Mouse (Mus musculus): ENCODE measurements around the gene Tgm5.
"Not testable (repeated sequence)": the region's sequence is repeated elsewhere in the genome, so short reads cannot be mapped to it uniquely, and the experiment has no call there.

Tgm5 gene

GRCm38 (mm10) chr2:121085480-121086185 is at the start of gene Tgm5:
Gene Tgm5 (minus strand): TSS chr2:121085841.
- in situ Hi-C loops (cut with MboI) = no loop called here

- in situ Hi-C loops (cut with MboI) = no loop called here
These were observed 47.2 kb upstream of the Tgm5 start for GRCm38 (mm10) chr2:121132822-121133221.

GRCm38 (mm10) chr2:121128865-121129620 is 43.4 kb upstream of the Tgm5 start:
- in situ Hi-C loops (cut with MboI) = no loop called here

- in situ Hi-C loops (cut with MboI) = no loop called here
These were observed 41.9 kb upstream of the Tgm5 start for GRCm38 (mm10) chr2:121127536-121127935.

GRCm38 (mm10) chr2:121126302-121126701 is 40.7 kb upstream of the Tgm5 start:
- in situ Hi-C loops (cut with MboI) = not testable (repeated sequence)

GRCm38 (mm10) chr2:121119260-121119659 is 33.6 kb upstream of the Tgm5 start:
- in situ Hi-C loops (cut with MboI) = no loop called here

GRCm38 (mm10) chr2:121115418-121115817 is 29.8 kb upstream of the Tgm5 start:
- in situ Hi-C loops (cut with MboI) = no loop called here

- in situ Hi-C loops (cut with MboI) = no loop called here
These were observed 24.1 kb upstream of the Tgm5 start, which contains the start of gene Tgm7 for GRCm38 (mm10) chr2:121109695-121110094. Gene Tgm7 (minus strand): TSS chr2:121109795.

GRCm38 (mm10) chr2:121105940-121106339 is 20.3 kb upstream of the Tgm5 start:
- in situ Hi-C loops (cut with MboI) = no loop called here

- in situ Hi-C loops (cut with MboI) = no loop called here
These were observed 16.4 kb upstream of the Tgm5 start for GRCm38 (mm10) chr2:121102051-121102450.

- in situ Hi-C loops (cut with MboI) = no loop called here
These were observed 4.1 kb upstream of the Tgm5 start for GRCm38 (mm10) chr2:121089751-121090150.

GRCm38 (mm10) chr2:121088507-121088906 is 2.9 kb upstream of the Tgm5 start:
- in situ Hi-C loops (cut with MboI) = no loop called here

- in situ Hi-C loops (cut with MboI) = no loop called here
These were observed 3.0 kb downstream of the Tgm5 start for GRCm38 (mm10) chr2:121082626-121083025.

- in situ Hi-C loops (cut with MboI) = no loop called here
These were observed 10.9 kb downstream of the Tgm5 start for GRCm38 (mm10) chr2:121074747-121075146.

- in situ Hi-C loops (cut with MboI) = no loop called here
These were observed 13.8 kb downstream of the Tgm5 start for GRCm38 (mm10) chr2:121071871-121072270.

- in situ Hi-C loops (cut with MboI) = no loop called here
These were observed 16.1 kb downstream of the Tgm5 start for GRCm38 (mm10) chr2:121069506-121069905.

- in situ Hi-C loops (cut with MboI) = no loop called here
These were observed 18.5 kb downstream of the Tgm5 start for GRCm38 (mm10) chr2:121067116-121067515.

GRCm38 (mm10) chr2:121061315-121061714 is 24.3 kb downstream of the Tgm5 start:
- in situ Hi-C loops (cut with MboI) = no loop called here

- in situ Hi-C loops (cut with MboI) = no loop called here
These were observed 27.6 kb downstream of the Tgm5 start for GRCm38 (mm10) chr2:121057997-121058396.

GRCm38 (mm10) chr2:121055915-121056314 is 29.7 kb downstream of the Tgm5 start:
- in situ Hi-C loops (cut with MboI) = no loop called here

GRCm38 (mm10) chr2:121054060-121054459 is 31.6 kb downstream of the Tgm5 start:
- in situ Hi-C loops (cut with MboI) = no loop called here

GRCm38 (mm10) chr2:121052176-121052575 is 33.5 kb downstream of the Tgm5 start:
- in situ Hi-C loops (cut with MboI) = no loop called here

- in situ Hi-C loops (cut with MboI) = no loop called here
These were observed 40.0 kb downstream of the Tgm5 start for GRCm38 (mm10) chr2:121045653-121046052.

Data from mature B cell (primary cell).